Mouse (Mus musculus) T-cell, adult 66 days (primary cell): Measurements from ENCODE around the gene Olfr1150-ps1. TPM values are rescaled to one million over a fixed set of nuclear protein-coding genes. Genes with fewer than 3 reads are reported as not detected.

Experiments
- total RNA-seq, 2 experiments: library from RNA; stranded (reverse); gene quantifications; 3 replicates in 1 of 2; 4 replicates in 1 of 2; pipeline ENCODE4 v1.2.4; 2023

Gene Olfr1150-ps1
- not detected for total RNA-seq

DNA sequence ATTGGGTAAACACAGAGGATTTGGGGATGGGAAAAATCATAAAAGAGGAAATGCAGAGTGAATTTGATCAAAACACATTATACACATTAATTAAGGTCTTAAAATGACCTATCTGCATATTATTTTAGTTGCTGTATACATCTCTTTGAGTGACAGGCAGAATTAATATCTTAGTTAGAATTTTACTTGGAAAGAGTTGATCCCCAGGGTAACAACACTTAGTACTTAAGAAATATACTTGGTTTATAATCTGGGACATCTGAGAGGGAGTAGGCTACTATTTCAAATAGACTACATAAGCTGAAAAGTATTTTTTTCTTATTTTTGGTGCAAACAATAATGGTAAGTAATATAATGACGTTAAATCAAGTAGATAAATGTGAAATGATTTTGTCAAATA is at the start of gene Olfr1150-ps1:
TSS of gene Olfr1150-ps1 (plus strand) at position 301 of the 400 bp plus-strand sequence.

DNA sequence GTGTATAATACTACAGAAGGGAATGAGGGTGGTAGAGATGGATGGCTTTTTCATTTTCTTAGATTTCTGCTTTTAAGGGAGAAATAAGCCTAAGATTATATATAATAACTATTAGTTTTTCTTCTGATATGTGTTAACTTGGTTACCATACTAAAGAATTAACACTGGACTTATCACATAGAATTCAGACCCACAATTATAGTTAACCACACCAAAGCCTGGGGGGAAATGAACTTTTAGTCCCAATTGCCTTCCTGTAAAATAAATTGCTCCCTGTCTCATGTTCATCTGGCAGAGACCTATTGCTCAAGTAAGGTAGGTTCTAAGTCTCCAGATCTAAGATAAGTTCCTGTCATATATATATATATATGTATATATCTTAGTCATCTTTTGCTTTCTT is 43.5 kb upstream of the Olfr1150-ps1 start, which contains the start of gene Olfr1143:
TSS of gene Olfr1143 (plus strand) at position 301 of the 400 bp plus-strand sequence.

DNA sequence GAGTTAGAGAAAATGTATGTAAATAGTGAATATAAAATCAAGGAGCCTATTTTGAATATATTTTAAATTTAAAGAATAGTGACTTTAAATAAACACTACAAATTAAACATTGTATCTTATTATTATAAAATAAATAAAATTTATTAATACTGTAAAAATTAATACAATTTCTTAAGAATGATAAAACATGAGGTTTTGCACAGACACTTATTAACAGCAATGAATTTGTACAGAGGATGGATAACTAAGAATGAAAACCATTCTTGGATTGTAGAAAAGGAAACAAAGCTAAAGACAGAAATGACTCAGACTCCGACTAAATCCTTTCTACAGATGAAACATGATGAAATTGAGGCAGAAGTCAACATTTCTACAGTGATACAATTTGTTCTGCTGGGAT is 34.3 kb upstream of the Olfr1150-ps1 start, which contains the start of gene Olfr1145:
TSS of gene Olfr1145 (plus strand) at position 301 of the 400 bp plus-strand sequence.

DNA sequence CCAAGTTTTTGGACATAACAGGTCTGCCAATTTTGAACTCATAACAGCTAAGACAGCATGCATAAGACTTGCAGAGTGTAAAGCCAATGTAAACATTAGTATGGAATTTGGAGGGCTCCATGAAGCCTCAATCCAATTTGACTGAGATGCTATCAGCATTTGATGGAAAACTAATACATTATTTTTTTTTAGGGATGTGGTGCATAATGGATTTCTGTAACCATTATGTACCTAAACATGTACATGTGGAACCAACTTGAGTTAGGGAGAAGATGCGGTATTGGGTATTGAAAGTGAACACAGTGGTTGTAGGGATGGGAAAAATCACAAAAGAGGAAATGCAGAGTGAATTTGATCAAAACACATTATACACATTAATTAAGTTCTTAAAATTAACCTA is 13.6 kb upstream of the Olfr1150-ps1 start, which contains the start of gene Olfr1148:
TSS of gene Olfr1148 (plus strand) at position 301 of the 400 bp plus-strand sequence.

DNA sequence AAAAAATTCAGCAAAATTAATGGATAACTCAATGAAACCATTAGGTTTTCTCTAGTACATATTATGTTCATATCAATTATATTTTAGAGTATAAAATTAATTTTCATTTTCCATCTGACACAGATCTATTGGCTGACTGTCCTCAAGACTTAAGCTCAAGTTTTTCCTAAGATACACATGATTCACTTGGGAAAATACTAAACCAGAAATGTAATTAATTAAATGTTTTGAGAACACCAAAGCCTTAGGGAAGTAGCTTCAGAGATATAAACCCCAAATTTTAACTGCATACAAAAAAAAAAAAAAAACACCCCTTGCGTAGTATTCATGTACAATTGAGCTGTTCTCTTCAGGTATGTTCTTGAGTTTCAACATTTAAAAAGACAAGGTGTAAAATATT is 11.8 kb downstream of the Olfr1150-ps1 start, which contains the start of gene Olfr1151:
TSS of gene Olfr1151 (plus strand) at position 301 of the 400 bp plus-strand sequence.

DNA sequence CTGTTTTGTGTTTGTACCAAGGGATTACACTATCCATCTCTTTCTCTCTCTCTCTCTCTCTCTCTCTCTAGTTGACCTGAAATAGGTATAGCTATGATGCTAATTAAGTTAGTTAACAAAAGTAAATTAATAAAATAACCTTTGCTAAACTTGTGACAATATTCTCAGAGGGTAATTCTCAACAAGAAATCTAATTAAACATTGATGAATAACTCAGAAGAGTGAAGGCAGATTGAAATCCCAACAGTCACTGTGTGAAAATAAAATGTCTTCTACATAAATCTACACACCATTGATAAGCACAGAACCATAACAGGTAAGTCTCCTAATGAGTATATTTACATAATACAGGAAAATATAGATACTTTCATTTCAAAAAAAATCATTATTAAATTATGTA is 22.4 kb downstream of the Olfr1150-ps1 start, which contains the start of gene Olfr1152:
TSS of gene Olfr1152 (plus strand) at position 301 of the 400 bp plus-strand sequence.

DNA sequence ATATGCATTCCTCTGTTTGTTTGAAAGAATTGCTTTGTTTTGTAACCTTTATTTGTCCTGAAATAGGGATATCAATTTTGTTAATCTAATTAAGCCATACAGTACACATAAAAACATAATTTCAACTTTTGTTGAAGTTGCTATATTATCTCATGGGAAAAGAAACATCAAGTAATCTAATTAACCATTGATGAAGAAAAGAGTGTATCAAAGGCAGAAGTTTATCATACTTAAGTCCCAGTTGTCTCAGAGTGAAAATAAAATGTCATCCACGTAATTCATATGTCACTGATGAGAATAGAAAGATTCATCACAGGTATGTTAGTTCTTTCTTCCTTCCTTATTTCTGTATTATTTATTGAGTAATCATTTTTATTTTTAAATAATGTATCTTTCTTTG is 50.9 kb downstream of the Olfr1150-ps1 start, which contains the start of gene Olfr1153:
TSS of gene Olfr1153 (plus strand) at position 301 of the 400 bp plus-strand sequence.

Other genes starting within 250 kb of the Olfr1150-ps1 start
- not detected for gene Olfr1130, start 237.8 kb upstream of the Olfr1150-ps1 start, total RNA-seq
- gene Olfr1131, start 216.9 kb upstream of the Olfr1150-ps1 start, total RNA-seq, result not detected
- not detected for gene Olfr1132, start 206.5 kb upstream of the Olfr1150-ps1 start, total RNA-seq
- not detected for gene Olfr1133, start 196.6 kb upstream of the Olfr1150-ps1 start, total RNA-seq
- not detected for gene Olfr1134, start 185.5 kb upstream of the Olfr1150-ps1 start, total RNA-seq
- not detected for gene Olfr1135, start 170.3 kb upstream of the Olfr1150-ps1 start, total RNA-seq
- gene Olfr1136, start 150.0 kb upstream of the Olfr1150-ps1 start, total RNA-seq, result not detected
- gene Olfr1137, start 130.8 kb upstream of the Olfr1150-ps1 start, total RNA-seq, result not detected
- gene Olfr1138, start 104.0 kb upstream of the Olfr1150-ps1 start, total RNA-seq, result not detected
- not detected for gene Olfr1140, start 100.2 kb upstream of the Olfr1150-ps1 start, total RNA-seq
- gene Olfr1141, start 90.0 kb upstream of the Olfr1150-ps1 start, total RNA-seq, result not detected
- not detected for gene Olfr152, start 64.5 kb upstream of the Olfr1150-ps1 start, total RNA-seq
- gene Olfr1143, start 43.4 kb upstream of the Olfr1150-ps1 start, total RNA-seq, result not detected
- not detected for gene Olfr1145, start 34.2 kb upstream of the Olfr1150-ps1 start, total RNA-seq
- gene Olfr1148, start 13.5 kb upstream of the Olfr1150-ps1 start, total RNA-seq, result not detected
- not detected for gene Olfr1151, start 11.9 kb downstream of the Olfr1150-ps1 start, total RNA-seq
- gene Olfr1152, start 22.5 kb downstream of the Olfr1150-ps1 start, total RNA-seq, result not detected
- not detected for gene Olfr1153, start 51.0 kb downstream of the Olfr1150-ps1 start, total RNA-seq
- not detected for gene Olfr1154, start 61.2 kb downstream of the Olfr1150-ps1 start, total RNA-seq
- gene Olfr1155, start 101.1 kb downstream of the Olfr1150-ps1 start, total RNA-seq, result not detected
- gene Olfr1156, start 109.1 kb downstream of the Olfr1150-ps1 start, total RNA-seq, result not detected
- gene Olfr1157, start 124.3 kb downstream of the Olfr1150-ps1 start, total RNA-seq, result not detected
- gene Olfr74, start 130.7 kb downstream of the Olfr1150-ps1 start, total RNA-seq, result not detected
- gene Olfr1158, start 146.1 kb downstream of the Olfr1150-ps1 start, total RNA-seq, result not detected
- gene Olfr1160, start 164.3 kb downstream of the Olfr1150-ps1 start, total RNA-seq, result not detected
- not detected for gene Olfr1161, start 178.8 kb downstream of the Olfr1150-ps1 start, total RNA-seq
- gene Olfr73, start 193.7 kb downstream of the Olfr1150-ps1 start, total RNA-seq, result not detected
- gene Olfr1162, start 207.1 kb downstream of the Olfr1150-ps1 start, total RNA-seq, result not detected
- gene Olfr1163, start 227.8 kb downstream of the Olfr1150-ps1 start, total RNA-seq, result not detected
- gene Olfr1164, start 250.0 kb downstream of the Olfr1150-ps1 start, total RNA-seq, result not detected